In genomic region chr1:89781861-89782260, GRCm38 (mm10) we compare ENCODE assay signal across 13 mouse cellular contexts.
DNase-seq lines count a peak whose midpoint lies in the region; ATAC-seq and TF ChIP-seq lines count a peak whose summit lies in the region.
"Had no signal": no experiment of that assay in that cellular context is flagged by ENCODE, and none has a peak within 500 bp of the region (broad histone marks: within the 10 kb centered on the region; RNA-seq: fewer than 3 reads in every experiment).

No protein-coding gene starts in this region.

- 64% methylated on average over 8 of the region's 8 CpGs for WGBS in heart, adult 2 months
- WGBS in limb, embryonic 11.5 days = 70% methylated on average over 8 of the region's 8 CpGs
- 65% methylated on average over 8 of the region's 8 CpGs for WGBS in cerebellum, adult 2 months

- no peak overlapping the region for H3K9ac ChIP-seq in heart, adult 2 months (ENCODE audit: low read depth, low read length)
- H3K9ac ChIP-seq in limb, embryonic 11.5 days (ENCODE audit: low read length) = no peak overlapping the region
- H3K9ac ChIP-seq: limb, embryonic 12.5 days; stomach, embryonic 15.5 days had no signal

- DNase-seq in heart, postnatal 10 days = peak; percentile 18 to 49
- DNase-seq in heart, adult 2 months = no peak
- peak; percentile 15 for DNase-seq in lung, postnatal 14 days
- no peak for DNase-seq in lung, postnatal 36 days
- peak; percentile 47 for DNase-seq in ZHBTc4 (ENCODE audit: low read depth, low spot score)
- peak; percentile 68 for DNase-seq in limb, embryonic 11.5 days (ENCODE audit: low spot score)
- DNase-seq in cerebellum, adult 2 months = no peak

- no peak for TF ChIP-seq POLR2A in heart, adult 2 months (IDR thresholded peaks at IDR 0.05; ENCODE audit: insufficient read depth, low read depth, low read length)
- TF ChIP-seq POLR2A in cerebellum, adult 2 months (IDR thresholded peaks at IDR 0.05; ENCODE audit: borderline replicate concordance, insufficient read depth, low read length) = no peak

- intact Hi-C loops in heart, postnatal 10 days (cut with DNase I) = no loop called here
- intact Hi-C loops in heart, adult 2 months (cut with DNase I) = no loop called here

- ATAC-seq in limb, embryonic 11.5 days (ENCODE audit: insufficient number of reproducible peaks, low FRiP score, low TSS enrichment, low read depth) = no peak
- ATAC-seq in megakaryocyte progenitor cell, adult 5-6 weeks (replicated peaks; ENCODE audit: poor library complexity) = no peak
- ATAC-seq: CD4-positive, CD25-positive, alpha-beta regulatory T cell, adult 4 months had no signal

- no peak overlapping the region for H3K27ac ChIP-seq in heart, adult 2 months
- no peak overlapping the region for H3K27ac ChIP-seq in limb, embryonic 11.5 days (replicated peaks; ENCODE audit: low read depth, low read length)
- H3K27ac ChIP-seq in cerebellum, adult 2 months (ENCODE audit: insufficient read depth, low read length) = no peak overlapping the region
- H3K27ac ChIP-seq: forebrain, embryonic 10.5 days; limb, embryonic 12.5 days; stomach, embryonic 15.5 days had no signal

- TF ChIP-seq CTCF in heart, adult 2 months (IDR thresholded peaks at IDR 0.05) = no peak
- TF ChIP-seq CTCF in cerebellum, adult 2 months (IDR thresholded peaks at IDR 0.05; ENCODE audit: borderline replicate concordance, insufficient read depth, low read depth, low read length) = no peak

- no peak overlapping the region for H3K4me2 ChIP-seq in limb, embryonic 11.5 days (ENCODE audit: low read depth, severe bottlenecking)
- H3K4me2 ChIP-seq: heart, embryonic 11.5 days; limb, embryonic 12.5 days; stomach, embryonic 15.5 days had no signal

- H3K36me3 ChIP-seq in heart, adult 2 months (ENCODE audit: control insufficient read depth, insufficient read depth, low read length) = no peaks in the 10 kb centered on the region
- H3K36me3 ChIP-seq in limb, embryonic 11.5 days (ENCODE audit: control insufficient read depth, insufficient read depth, low read length) = no peaks in the 10 kb centered on the region
- H3K36me3 ChIP-seq: stomach, embryonic 15.5 days had no signal

- H3K9me3 ChIP-seq in limb, embryonic 11.5 days (ENCODE audit: control insufficient read depth, low read length) = no peaks in the 10 kb centered on the region
- H3K9me3 ChIP-seq: forebrain, embryonic 10.5 days; limb, embryonic 12.5 days; stomach, embryonic 15.5 days had no signal

- H3K4me1 ChIP-seq in heart, adult 2 months (ENCODE audit: control insufficient read depth, insufficient read depth, low read length) = no peaks in the 10 kb centered on the region; the same call in 1 of the 2 replicates
- no peaks in the 10 kb centered on the region for H3K4me1 ChIP-seq in limb, embryonic 11.5 days (ENCODE audit: control insufficient read depth, insufficient read depth, low read length)
- peaks cover 15% of the 10 kb centered on the region for H3K4me1 ChIP-seq in cerebellum, adult 2 months (ENCODE audit: control insufficient read depth, insufficient read depth, low read length)
- H3K4me1 ChIP-seq: limb, embryonic 12.5 days; stomach, embryonic 15.5 days had no signal

- no peaks in the 10 kb centered on the region for H3K27me3 ChIP-seq in heart, adult 2 months (ENCODE audit: control insufficient read depth, insufficient read depth, low read length)
- H3K27me3 ChIP-seq in limb, embryonic 11.5 days (ENCODE audit: control insufficient read depth, insufficient read depth, low read length) = no peaks in the 10 kb centered on the region
- H3K27me3 ChIP-seq in cerebellum, adult 2 months (ENCODE audit: control insufficient read depth, insufficient read depth, low read length) = no peaks in the 10 kb centered on the region
- H3K27me3 ChIP-seq: limb, embryonic 12.5 days; stomach, embryonic 15.5 days had no signal

- no peak for TF ChIP-seq EP300 in heart, adult 2 months (IDR thresholded peaks at IDR 0.05; ENCODE audit: insufficient read depth, low read depth, low read length)

- no peak overlapping the region for H3K4me3 ChIP-seq in heart, adult 2 months
- H3K4me3 ChIP-seq in limb, embryonic 11.5 days (ENCODE audit: low read depth, low read length) = no peak overlapping the region
- no peak overlapping the region for H3K4me3 ChIP-seq in cerebellum, adult 2 months (replicated peaks; ENCODE audit: insufficient read depth, low read depth, low read length)
- H3K4me3 ChIP-seq: forebrain, embryonic 10.5 days; limb, embryonic 12.5 days; stomach, embryonic 15.5 days had no signal

- H3K79me2 ChIP-seq in heart, adult 2 months (replicated peaks; ENCODE audit: control insufficient read depth, insufficient read depth, low read length) = peaks cover 2% of the 10 kb centered on the region; the same call in 1 of the 2 replicates

Comparison
In these comparisons a context has a peak if more than half of its experiments do, and no peak if none do; other contexts are left out.
1. DNase-seq: peak in heart, postnatal 10 days (2 of 2), lung, postnatal 14 days (single experiment), ZHBTc4 (single experiment) and limb, embryonic 11.5 days (single experiment); none in heart, adult 2 months (0 of 2), lung, postnatal 36 days (single experiment) and cerebellum, adult 2 months (0 of 2).